Mouse (Mus musculus): ENCODE results near the gene Sh2b1. TPM values are rescaled to one million over a fixed set of nuclear protein-coding genes. Genes with fewer than 3 reads are reported as not detected.

Gene Sh2b1
- polyA plus RNA-seq, 1 experiment from 2014 or later = 44.3 TPM

GRCm38 (mm10) chr7:126445104-126445815, 30.0 kb downstream of the Sh2b1 start:
- peaks cover 57% of the 10 kb centered on the region for H3K36me3 ChIP-seq (ENCODE audit: control insufficient read depth, insufficient read depth, low read length)

GRCm38 (mm10) chr7:126444536-126444935, 30.7 kb downstream of the Sh2b1 start:
- Histone ChIP-seq H3K4me2 (ENCODE audit: low read depth, low read length) (no peak overlapping the region), H3K4me3 (ENCODE audit: low read depth, low read length) (no peak overlapping the region), H3K4me1 (ENCODE audit: control insufficient read depth, insufficient read depth, low read length) (no peaks in the 10 kb centered on the region), H3K27me3 (replicated peaks; ENCODE audit: control insufficient read depth, insufficient read depth, low read length) (no peaks in the 10 kb centered on the region), H3K27ac (replicated peaks; ENCODE audit: low read depth, low read length) (no peak overlapping the region), H3K36me3 (ENCODE audit: control insufficient read depth, insufficient read depth, low read length) (peaks cover 61% of the 10 kb centered on the region), H3K9ac (ENCODE audit: low read depth, low read length) (no peak overlapping the region), H3K9me3 (ENCODE audit: control insufficient read depth, low read length) (no peaks in the 10 kb centered on the region)
- ATAC-seq (ENCODE audit: low read depth) (no peak), DNase-seq (ENCODE audit: low spot score) (no peak)
- WGBS = 97% methylated on average over 9 of the region's 9 CpGs

More at GRCm38 (mm10) chr7:126445104-126445815, 30.0 kb downstream of the Sh2b1 start:
- DNase-seq (ENCODE audit: low spot score) = no peak
- Histone ChIP-seq H3K9me3 (ENCODE audit: control insufficient read depth, low read length) (no peaks in the 10 kb centered on the region), H3K27ac (replicated peaks; ENCODE audit: low read depth, low read length) (no peak overlapping the region), H3K27me3 (replicated peaks; ENCODE audit: control insufficient read depth, insufficient read depth, low read length) (no peaks in the 10 kb centered on the region), H3K9ac (ENCODE audit: low read depth, low read length) (no peak overlapping the region), H3K4me3 (ENCODE audit: low read depth, low read length) (no peak overlapping the region), H3K4me1 (ENCODE audit: control insufficient read depth, insufficient read depth, low read length) (no peaks in the 10 kb centered on the region), H3K4me2 (ENCODE audit: low read depth, low read length) (no peak overlapping the region)
- ATAC-seq (ENCODE audit: low read depth) = no peak
- 91% methylated on average over 15 of the region's 15 CpGs for WGBS

GRCm38 (mm10) chr7:126443997-126444396, 31.2 kb downstream of the Sh2b1 start:
- no peak overlapping the region for H3K4me3 ChIP-seq (ENCODE audit: low read depth, low read length)
- H3K9me3 ChIP-seq (ENCODE audit: control insufficient read depth, low read length) = no peaks in the 10 kb centered on the region
- no peak overlapping the region for H3K9ac ChIP-seq (ENCODE audit: low read depth, low read length)
- no peaks in the 10 kb centered on the region for H3K27me3 ChIP-seq (replicated peaks; ENCODE audit: control insufficient read depth, insufficient read depth, low read length)
- no peak for ATAC-seq (ENCODE audit: low read depth)
- WGBS = 93% methylated on average over 10 of the region's 10 CpGs
- no peak for DNase-seq (ENCODE audit: low spot score)
- no peaks in the 10 kb centered on the region for H3K4me1 ChIP-seq (ENCODE audit: control insufficient read depth, insufficient read depth, low read length)
- H3K27ac ChIP-seq (replicated peaks; ENCODE audit: low read depth, low read length) = no peak overlapping the region
- no peak overlapping the region for H3K4me2 ChIP-seq (ENCODE audit: low read depth, low read length)
- H3K36me3 ChIP-seq (ENCODE audit: control insufficient read depth, insufficient read depth, low read length) = peaks cover 61% of the 10 kb centered on the region

GRCm38 (mm10) chr7:126440134-126440533, 35.1 kb downstream of the Sh2b1 start:
- no peak for ATAC-seq (ENCODE audit: low read depth)
- Histone ChIP-seq H3K4me3 (ENCODE audit: low read depth, low read length) (no peak overlapping the region), H3K4me1 (ENCODE audit: control insufficient read depth, insufficient read depth, low read length) (no peaks in the 10 kb centered on the region), H3K27me3 (replicated peaks; ENCODE audit: control insufficient read depth, insufficient read depth, low read length) (no peaks in the 10 kb centered on the region), H3K27ac (replicated peaks; ENCODE audit: low read depth, low read length) (no peak overlapping the region), H3K36me3 (ENCODE audit: control insufficient read depth, insufficient read depth, low read length) (peaks cover 38% of the 10 kb centered on the region), H3K9ac (ENCODE audit: low read depth, low read length) (no peak overlapping the region), H3K4me2 (ENCODE audit: low read depth, low read length) (no peak overlapping the region), H3K9me3 (ENCODE audit: control insufficient read depth, low read length) (no peaks in the 10 kb centered on the region)
- no peak for DNase-seq (ENCODE audit: low spot score)
- WGBS = 69% methylated on average over 9 of the region's 9 CpGs

- no peak overlapping the region for H3K4me2 ChIP-seq (ENCODE audit: low read depth, low read length)
- no peak overlapping the region for H3K9ac ChIP-seq (ENCODE audit: low read depth, low read length)
- peak; percentile 75 for ATAC-seq (ENCODE audit: low read depth)
- DNase-seq (ENCODE audit: low spot score) = peak; percentile 61
- H3K4me3 ChIP-seq (ENCODE audit: low read depth, low read length) = no peak overlapping the region
- no peak overlapping the region for H3K27ac ChIP-seq (replicated peaks; ENCODE audit: low read depth, low read length)
- no peaks in the 10 kb centered on the region for H3K27me3 ChIP-seq (replicated peaks; ENCODE audit: control insufficient read depth, insufficient read depth, low read length)
- H3K9me3 ChIP-seq (ENCODE audit: control insufficient read depth, low read length) = no peaks in the 10 kb centered on the region
- peaks cover 46% of the 10 kb centered on the region; the same call in 1 of the 2 replicates for H3K36me3 ChIP-seq (ENCODE audit: control insufficient read depth, insufficient read depth, low read length)
- no peaks in the 10 kb centered on the region for H3K4me1 ChIP-seq (ENCODE audit: control insufficient read depth, insufficient read depth, low read length)
- 14% methylated on average over 8 of the region's 8 CpGs for WGBS
Observed at GRCm38 (mm10) chr7:126436851-126437250, 38.4 kb downstream of the Sh2b1 start.

- no peak for ATAC-seq (ENCODE audit: low read depth)
- no peak for DNase-seq (ENCODE audit: low spot score)
- no peak overlapping the region for H3K4me2 ChIP-seq (ENCODE audit: low read depth, low read length)
- H3K27me3 ChIP-seq (replicated peaks; ENCODE audit: control insufficient read depth, insufficient read depth, low read length) = no peaks in the 10 kb centered on the region
- no peak overlapping the region for H3K9ac ChIP-seq (ENCODE audit: low read depth, low read length)
- no peaks in the 10 kb centered on the region for H3K4me1 ChIP-seq (ENCODE audit: control insufficient read depth, insufficient read depth, low read length)
- H3K27ac ChIP-seq (replicated peaks; ENCODE audit: low read depth, low read length) = no peak overlapping the region
- H3K4me3 ChIP-seq (ENCODE audit: low read depth, low read length) = no peak overlapping the region
- peaks cover 42% of the 10 kb centered on the region; the same call in 1 of the 2 replicates for H3K36me3 ChIP-seq (ENCODE audit: control insufficient read depth, insufficient read depth, low read length)
- H3K9me3 ChIP-seq (ENCODE audit: control insufficient read depth, low read length) = no peaks in the 10 kb centered on the region
- 83% methylated on average over 3 of the region's 3 CpGs for WGBS
Observed at GRCm38 (mm10) chr7:126435801-126436200, 39.4 kb downstream of the Sh2b1 start.

- ATAC-seq (ENCODE audit: low read depth) (no peak), DNase-seq (ENCODE audit: low spot score) (no peak)
- H3K36me3 ChIP-seq (ENCODE audit: control insufficient read depth, insufficient read depth, low read length) = peaks cover 38% of the 10 kb centered on the region; the same call in 1 of the 2 replicates
- no peaks in the 10 kb centered on the region for H3K9me3 ChIP-seq (ENCODE audit: control insufficient read depth, low read length)
- H3K27me3 ChIP-seq (replicated peaks; ENCODE audit: control insufficient read depth, insufficient read depth, low read length) = no peaks in the 10 kb centered on the region
- WGBS = 89% methylated on average over 7 of the region's 7 CpGs
- H3K27ac ChIP-seq (replicated peaks; ENCODE audit: low read depth, low read length) = no peak overlapping the region
- peaks cover 2% of the 10 kb centered on the region for H3K4me1 ChIP-seq (ENCODE audit: control insufficient read depth, insufficient read depth, low read length)
- H3K4me2 ChIP-seq (ENCODE audit: low read depth, low read length) = no peak overlapping the region
- no peak overlapping the region for H3K4me3 ChIP-seq (ENCODE audit: low read depth, low read length)
- H3K9ac ChIP-seq (ENCODE audit: low read depth, low read length) = no peak overlapping the region
Observed at GRCm38 (mm10) chr7:126434726-126435125, 40.5 kb downstream of the Sh2b1 start.

GRCm38 (mm10) chr7:126430167-126430566, 45.1 kb downstream of the Sh2b1 start:
- no peak overlapping the region for H3K27ac ChIP-seq (replicated peaks; ENCODE audit: low read depth, low read length)
- H3K9ac ChIP-seq (ENCODE audit: low read depth, low read length) = peak overlapping the region; percentile 25; the same call in 1 of the 2 replicates
- H3K4me3 ChIP-seq (ENCODE audit: low read depth, low read length) = no peak overlapping the region
- DNase-seq (ENCODE audit: low spot score) = no peak
- peaks cover 32% of the 10 kb centered on the region; the same call in 1 of the 2 replicates for H3K36me3 ChIP-seq (ENCODE audit: control insufficient read depth, insufficient read depth, low read length)
- peaks cover 3% of the 10 kb centered on the region; the same call in 1 of the 2 replicates for H3K9me3 ChIP-seq (ENCODE audit: control insufficient read depth, low read length)
- H3K4me1 ChIP-seq (ENCODE audit: control insufficient read depth, insufficient read depth, low read length) = peaks cover 5% of the 10 kb centered on the region
- no peaks in the 10 kb centered on the region for H3K27me3 ChIP-seq (replicated peaks; ENCODE audit: control insufficient read depth, insufficient read depth, low read length)
- no peak for ATAC-seq (ENCODE audit: low read depth)
- H3K4me2 ChIP-seq (ENCODE audit: low read depth, low read length) = peak overlapping the region; percentile 82; the same call in 1 of the 2 replicates

- WGBS = 29% methylated on average over 14 of the region's 15 CpGs
- peaks cover 3% of the 10 kb centered on the region; the same call in 1 of the 2 replicates for H3K9me3 ChIP-seq (ENCODE audit: control insufficient read depth, low read length)
- peak overlapping the region; percentile 87 for H3K9ac ChIP-seq (ENCODE audit: low read depth, low read length)
- no peak overlapping the region for H3K27ac ChIP-seq (replicated peaks; ENCODE audit: low read depth, low read length)
- no peak for DNase-seq (ENCODE audit: low spot score)
- H3K4me3 ChIP-seq (ENCODE audit: low read depth, low read length) = peak overlapping the region; percentile 77
- peak overlapping the region; percentile 82 for H3K4me2 ChIP-seq (ENCODE audit: low read depth, low read length)
- no peak for ATAC-seq (ENCODE audit: low read depth)
- H3K36me3 ChIP-seq (ENCODE audit: control insufficient read depth, insufficient read depth, low read length) = peaks cover 27% of the 10 kb centered on the region; the same call in 1 of the 2 replicates
- no peaks in the 10 kb centered on the region for H3K27me3 ChIP-seq (replicated peaks; ENCODE audit: control insufficient read depth, insufficient read depth, low read length)
- H3K4me1 ChIP-seq (ENCODE audit: control insufficient read depth, insufficient read depth, low read length) = peaks cover 5% of the 10 kb centered on the region
Observed at GRCm38 (mm10) chr7:126429503-126429898, 45.7 kb downstream of the Sh2b1 start.

Data from embryonic facial prominence, embryonic 14.5 days (tissue).